Mouse (Mus musculus): Measurements from ENCODE around the gene Map3k13. TPM values are rescaled to one million over a fixed set of nuclear protein-coding genes. Genes with fewer than 3 reads are reported as not detected.

Map3k13 gene
- polyA plus RNA-seq, 2 experiments from 2014 or later: 0.19 to 0.36 TPM

- no peak for ATAC-seq
Measured at GRCm38 (mm10) chr16:21913347-21913746, 119.2 kb downstream of the Map3k13 start.

GRCm38 (mm10) chr16:21916681-21917080, 122.5 kb downstream of the Map3k13 start:
- no peak for ATAC-seq

GRCm38 (mm10) chr16:21928471-21928870, 134.3 kb downstream of the Map3k13 start:
- ATAC-seq: no peak

GRCm38 (mm10) chr16:21946761-21947715, 152.9 kb downstream of the Map3k13 start, which contains the start of gene Tmem41a:
Tmem41a (minus strand) TSS chr16:21947552.
- ATAC-seq: peak; percentile 88

GRCm38 (mm10) chr16:21955591-21955990, 161.4 kb downstream of the Map3k13 start:
- no peak for ATAC-seq

- ATAC-seq: no peak
Measured at GRCm38 (mm10) chr16:21965576-21965975, 171.4 kb downstream of the Map3k13 start.

GRCm38 (mm10) chr16:21969874-21970273, 175.7 kb downstream of the Map3k13 start:
- ATAC-seq: no peak

GRCm38 (mm10) chr16:21970536-21970935, 176.4 kb downstream of the Map3k13 start:
- ATAC-seq: no peak

- no peak for ATAC-seq
Measured at GRCm38 (mm10) chr16:21971446-21971845, 177.3 kb downstream of the Map3k13 start.

GRCm38 (mm10) chr16:21976203-21976602, 182.1 kb downstream of the Map3k13 start:
- ATAC-seq: no peak

GRCm38 (mm10) chr16:21977347-21977746, 183.2 kb downstream of the Map3k13 start:
- ATAC-seq: no peak

Other genes with a start within 250 kb of the Map3k13 start
- 1 to 10 TPM; 1.5 to 2.4 TPM for gene 2510009E07Rik, start 99.7 kb upstream of the Map3k13 start, polyA plus RNA-seq (2017; shearing (Covaris generic))
- gene Ehhadh, start 6.5 kb upstream of the Map3k13 start, polyA plus RNA-seq (2017; shearing (Covaris generic)): 1 to 10 TPM; 5.0 to 6.4 TPM
- gene Tmem41a, start 153.2 kb downstream of the Map3k13 start, polyA plus RNA-seq (2017; shearing (Covaris generic)): 1 to 10 TPM; 2.6 to 5.0 TPM
- gene Liph, start 201.3 kb downstream of the Map3k13 start, polyA plus RNA-seq (2017; shearing (Covaris generic)): under 1 TPM; 0.48 to 0.88 TPM
- gene Senp2, start 215.1 kb downstream of the Map3k13 start, polyA plus RNA-seq (2017; shearing (Covaris generic)): 10 to 100 TPM; 14.9 to 18.8 TPM